21 mouse cellular contexts compared by ENCODE assay signal in the genomic region with DNA sequence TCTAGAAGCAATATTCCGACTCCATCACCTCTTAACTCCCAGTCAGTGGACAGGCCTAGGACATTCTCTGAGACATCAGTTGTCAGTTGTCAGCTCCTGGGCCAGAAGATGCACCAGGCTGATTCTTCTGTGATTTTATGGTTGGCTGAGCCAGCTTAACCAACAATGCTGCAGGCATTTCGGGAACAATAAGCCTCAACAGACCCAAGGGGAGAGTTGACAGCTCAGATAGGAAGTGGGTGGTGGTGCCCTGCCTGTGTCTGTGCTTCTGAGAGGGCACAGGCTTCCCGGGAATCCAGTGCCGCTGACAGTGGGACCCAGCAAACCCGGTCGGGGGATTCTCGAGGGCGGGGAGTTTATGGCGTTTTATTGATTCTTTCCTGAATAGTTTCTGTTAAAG.
DNase-seq lines count a peak whose midpoint lies in the region; ATAC-seq and TF ChIP-seq lines count a peak whose summit lies in the region.
"Had no signal": no experiment of that assay in that cellular context is flagged by ENCODE, and none has a peak within 500 bp of the region (broad histone marks: within the 10 kb centered on the region; RNA-seq: fewer than 3 reads in every experiment).

No protein-coding gene starts in this region.

- no peak overlapping the region for H3K27ac ChIP-seq in embryonic facial prominence, embryonic 14.5 days (replicated peaks; ENCODE audit: low read depth, low read length)
- H3K27ac ChIP-seq in embryonic facial prominence, embryonic 10.5 days (replicated peaks), result no peak overlapping the region
- no peak overlapping the region for H3K27ac ChIP-seq in midbrain, postnatal 0 days (ENCODE audit: low read depth, low read length)
- no peak overlapping the region for H3K27ac ChIP-seq in midbrain, embryonic 16.5 days (ENCODE audit: low read length)
- peak overlapping the region; percentile 14; the same call in 1 of the 2 replicates for H3K27ac ChIP-seq in hindbrain, embryonic 13.5 days
- no peak overlapping the region for H3K27ac ChIP-seq in liver, postnatal 0 days (ENCODE audit: low read depth)
- H3K27ac ChIP-seq: forebrain, embryonic 15.5 days; hindbrain, embryonic 15.5 days; kidney, embryonic 15.5 days; liver, embryonic 14.5 days had no signal

- no peaks in the 10 kb centered on the region for H3K4me1 ChIP-seq in embryonic facial prominence, embryonic 14.5 days (ENCODE audit: control insufficient read depth, insufficient read depth, low read length)
- H3K4me1 ChIP-seq in embryonic facial prominence, embryonic 10.5 days, result peaks cover 21% of the 10 kb centered on the region
- peaks cover 3% of the 10 kb centered on the region; the same call in 1 of the 2 replicates for H3K4me1 ChIP-seq in midbrain, postnatal 0 days (ENCODE audit: insufficient read depth, low read length)
- peaks cover 10% of the 10 kb centered on the region; the same call in 1 of the 2 replicates for H3K4me1 ChIP-seq in midbrain, embryonic 16.5 days (ENCODE audit: control insufficient read depth, insufficient read depth, low read length)
- H3K4me1 ChIP-seq in hindbrain, embryonic 13.5 days (replicated peaks), result peaks cover 26% of the 10 kb centered on the region
- no peaks in the 10 kb centered on the region for H3K4me1 ChIP-seq in liver, postnatal 0 days (ENCODE audit: insufficient read depth)

- 0 out of 2 replicates have a peak, but pooled peaks have one; percentile 33 for ATAC-seq in embryonic facial prominence, embryonic 14.5 days (ENCODE audit: low read depth)
- no peak for ATAC-seq in midbrain, postnatal 0 days (ENCODE audit: low FRiP score)
- ATAC-seq in midbrain, embryonic 16.5 days, result no peak
- ATAC-seq in hindbrain, embryonic 13.5 days (ENCODE audit: low FRiP score), result no peak
- ATAC-seq in liver, postnatal 0 days, result no peak
- ATAC-seq: forebrain, embryonic 15.5 days; intestine, postnatal 0 days; lung, postnatal 0 days had no signal

- no peak for DNase-seq in embryonic facial prominence, embryonic 14.5 days (ENCODE audit: low spot score)
- no peak for DNase-seq in embryonic facial prominence, embryonic 10.5 days (ENCODE audit: low spot score)
- DNase-seq in midbrain, postnatal 0 days (ENCODE audit: low spot score), result peak; percentile 5
- no peak for DNase-seq in liver, postnatal 0 days
- no peak for DNase-seq in lung, adult 18-20 months
- DNase-seq: adrenal gland, postnatal 25 days; cerebellum, adult 9-11 months; gastrocnemius, postnatal 25 days; right cerebral cortex, postnatal 14 days; spleen, adult 18-20 months; thymus, postnatal 36 days had no signal

- no peak overlapping the region for H3K9ac ChIP-seq in embryonic facial prominence, embryonic 14.5 days (ENCODE audit: low read depth, low read length)
- H3K9ac ChIP-seq in midbrain, postnatal 0 days (replicated peaks; ENCODE audit: low read length, poor library complexity, severe bottlenecking), result no peak overlapping the region
- no peak overlapping the region for H3K9ac ChIP-seq in midbrain, embryonic 16.5 days (ENCODE audit: low read depth, low read length)
- H3K9ac ChIP-seq in hindbrain, embryonic 13.5 days, result no peak overlapping the region
- H3K9ac ChIP-seq in liver, postnatal 0 days (replicated peaks), result no peak overlapping the region
- H3K9ac ChIP-seq: forebrain, embryonic 15.5 days; hindbrain, embryonic 15.5 days; kidney, embryonic 15.5 days; liver, embryonic 14.5 days had no signal

- TF ChIP-seq EP300 in liver, postnatal 0 days (IDR thresholded peaks at IDR 0.05; ENCODE audit: low read depth), result no peak

- H3K4me2 ChIP-seq in embryonic facial prominence, embryonic 14.5 days (ENCODE audit: low read depth, low read length), result no peak overlapping the region
- no peak overlapping the region for H3K4me2 ChIP-seq in midbrain, postnatal 0 days (ENCODE audit: low read depth, low read length, poor library complexity, severe bottlenecking)
- H3K4me2 ChIP-seq in midbrain, embryonic 16.5 days (ENCODE audit: low read length), result no peak overlapping the region
- no peak overlapping the region for H3K4me2 ChIP-seq in hindbrain, embryonic 13.5 days
- H3K4me2 ChIP-seq in liver, postnatal 0 days (ENCODE audit: low read depth, low read length), result no peak overlapping the region
- H3K4me2 ChIP-seq: forebrain, embryonic 15.5 days; hindbrain, embryonic 15.5 days; kidney, embryonic 15.5 days had no signal

- H3K27me3 ChIP-seq in embryonic facial prominence, embryonic 14.5 days (replicated peaks; ENCODE audit: control insufficient read depth, insufficient read depth, low read length), result no peaks in the 10 kb centered on the region
- H3K27me3 ChIP-seq in embryonic facial prominence, embryonic 10.5 days (replicated peaks; ENCODE audit: low read depth, poor library complexity, severe bottlenecking), result no peaks in the 10 kb centered on the region
- no peaks in the 10 kb centered on the region for H3K27me3 ChIP-seq in midbrain, postnatal 0 days (ENCODE audit: insufficient read depth, low read length)
- H3K27me3 ChIP-seq in midbrain, embryonic 16.5 days (ENCODE audit: control insufficient read depth, insufficient read depth, low read depth, low read length), result no peaks in the 10 kb centered on the region
- no peaks in the 10 kb centered on the region for H3K27me3 ChIP-seq in hindbrain, embryonic 13.5 days
- no peaks in the 10 kb centered on the region for H3K27me3 ChIP-seq in liver, postnatal 0 days (ENCODE audit: insufficient read depth, low read length)
- H3K27me3 ChIP-seq: forebrain, embryonic 15.5 days; hindbrain, embryonic 15.5 days; kidney, embryonic 15.5 days had no signal

- WGBS in embryonic facial prominence, embryonic 14.5 days, result 49% methylated on average over 9 of the region's 9 CpGs
- WGBS in embryonic facial prominence, embryonic 10.5 days, result 35% methylated on average over 9 of the region's 9 CpGs
- WGBS in midbrain, postnatal 0 days, result 23% methylated on average over 9 of the region's 9 CpGs
- 22% methylated on average over 9 of the region's 9 CpGs for WGBS in midbrain, embryonic 16.5 days
- WGBS in hindbrain, embryonic 13.5 days, result 9% methylated on average over 9 of the region's 9 CpGs
- WGBS in liver, postnatal 0 days (ENCODE audit: insufficient replicate concordance), result 63% methylated on average over 9 of the region's 9 CpGs

- H3K9me3 ChIP-seq in embryonic facial prominence, embryonic 14.5 days (ENCODE audit: control insufficient read depth, low read length), result no peaks in the 10 kb centered on the region
- H3K9me3 ChIP-seq in embryonic facial prominence, embryonic 10.5 days, result no peaks in the 10 kb centered on the region
- H3K9me3 ChIP-seq in midbrain, postnatal 0 days (ENCODE audit: low read length), result no peaks in the 10 kb centered on the region
- H3K9me3 ChIP-seq in midbrain, embryonic 16.5 days (replicated peaks; ENCODE audit: control insufficient read depth, low read length, poor library complexity, severe bottlenecking), result no peaks in the 10 kb centered on the region
- H3K9me3 ChIP-seq in hindbrain, embryonic 13.5 days, result no peaks in the 10 kb centered on the region
- no peaks in the 10 kb centered on the region for H3K9me3 ChIP-seq in liver, postnatal 0 days (ENCODE audit: low read length)
- H3K9me3 ChIP-seq: forebrain, embryonic 15.5 days; hindbrain, embryonic 15.5 days; kidney, embryonic 15.5 days had no signal

- no peak for TF ChIP-seq CTCF in midbrain, postnatal 0 days (IDR thresholded peaks at IDR 0.05)
- no peak for TF ChIP-seq CTCF in liver, postnatal 0 days (IDR thresholded peaks at IDR 0.05; ENCODE audit: low read depth)

- H3K4me3 ChIP-seq in embryonic facial prominence, embryonic 14.5 days (ENCODE audit: low read depth, low read length), result no peak overlapping the region
- no peak overlapping the region for H3K4me3 ChIP-seq in embryonic facial prominence, embryonic 10.5 days
- no peak overlapping the region for H3K4me3 ChIP-seq in midbrain, postnatal 0 days (ENCODE audit: low read depth, low read length)
- no peak overlapping the region for H3K4me3 ChIP-seq in midbrain, embryonic 16.5 days (ENCODE audit: low read depth, low read length)
- no peak overlapping the region for H3K4me3 ChIP-seq in hindbrain, embryonic 13.5 days
- H3K4me3 ChIP-seq in liver, postnatal 0 days (ENCODE audit: low read depth, low read length), result no peak overlapping the region
- H3K4me3 ChIP-seq: erythroblast, embryonic 14.5 days; forebrain, embryonic 15.5 days; hindbrain, embryonic 15.5 days; kidney, embryonic 15.5 days had no signal

- no peaks in the 10 kb centered on the region for H3K36me3 ChIP-seq in embryonic facial prominence, embryonic 14.5 days (ENCODE audit: control insufficient read depth, insufficient read depth, low read length)
- H3K36me3 ChIP-seq in embryonic facial prominence, embryonic 10.5 days (replicated peaks), result no peaks in the 10 kb centered on the region
- no peaks in the 10 kb centered on the region for H3K36me3 ChIP-seq in midbrain, postnatal 0 days (ENCODE audit: insufficient read depth, low read length)
- H3K36me3 ChIP-seq in midbrain, embryonic 16.5 days (ENCODE audit: control insufficient read depth, insufficient read depth, low read length), result no peaks in the 10 kb centered on the region
- H3K36me3 ChIP-seq in hindbrain, embryonic 13.5 days, result no peaks in the 10 kb centered on the region
- H3K36me3 ChIP-seq in liver, postnatal 0 days (replicated peaks; ENCODE audit: insufficient read depth, low read length), result no peaks in the 10 kb centered on the region
- H3K36me3 ChIP-seq: forebrain, embryonic 15.5 days; G1E; hindbrain, embryonic 15.5 days; kidney, embryonic 15.5 days had no signal
